Mouse (Mus musculus): ENCODE data around the gene Gm20736. TPM values are rescaled to one million over a fixed set of nuclear protein-coding genes. Genes with fewer than 3 reads are reported as not detected.
"Not testable (repeated sequence)": the region's sequence is repeated elsewhere in the genome, so short reads cannot be mapped to it uniquely, and the experiment has no call there.

Gm20736 gene
- 2.0 and 4.6 TPM in 2 replicates for polyA plus RNA-seq (2012; rRNA removed)

- not testable (repeated sequence) for H3K36me3 ChIP-seq (ENCODE audit: control insufficient read depth, insufficient read depth, low read length); H3K4me1 ChIP-seq (ENCODE audit: control insufficient read depth, insufficient read depth, low read length); H3K27me3 ChIP-seq (ENCODE audit: control insufficient read depth, insufficient read depth, low read length); H3K27ac ChIP-seq (ENCODE audit: control insufficient read depth, insufficient read depth, low read depth, low read length); H3K4me3 ChIP-seq (ENCODE audit: control insufficient read depth, low read depth, low read length)
Measured at GRCm38 (mm10) chrY:65377390-65377789, at the start of gene Gm20736. Gene Gm20736 (plus strand): TSS chrY:65377690.

Other genes with a start within 250 kb of the Gm20736 start
- 1.6 TPM in 1 of 2 replicates, not detected in the other for gene Gm20924, start 170.2 kb upstream of the Gm20736 start, polyA plus RNA-seq (2012; rRNA removed)

Measured in testis, adult 2 months (tissue).